Comparison of ENCODE assay signal across 8 mouse cellular contexts in the genomic region with DNA sequence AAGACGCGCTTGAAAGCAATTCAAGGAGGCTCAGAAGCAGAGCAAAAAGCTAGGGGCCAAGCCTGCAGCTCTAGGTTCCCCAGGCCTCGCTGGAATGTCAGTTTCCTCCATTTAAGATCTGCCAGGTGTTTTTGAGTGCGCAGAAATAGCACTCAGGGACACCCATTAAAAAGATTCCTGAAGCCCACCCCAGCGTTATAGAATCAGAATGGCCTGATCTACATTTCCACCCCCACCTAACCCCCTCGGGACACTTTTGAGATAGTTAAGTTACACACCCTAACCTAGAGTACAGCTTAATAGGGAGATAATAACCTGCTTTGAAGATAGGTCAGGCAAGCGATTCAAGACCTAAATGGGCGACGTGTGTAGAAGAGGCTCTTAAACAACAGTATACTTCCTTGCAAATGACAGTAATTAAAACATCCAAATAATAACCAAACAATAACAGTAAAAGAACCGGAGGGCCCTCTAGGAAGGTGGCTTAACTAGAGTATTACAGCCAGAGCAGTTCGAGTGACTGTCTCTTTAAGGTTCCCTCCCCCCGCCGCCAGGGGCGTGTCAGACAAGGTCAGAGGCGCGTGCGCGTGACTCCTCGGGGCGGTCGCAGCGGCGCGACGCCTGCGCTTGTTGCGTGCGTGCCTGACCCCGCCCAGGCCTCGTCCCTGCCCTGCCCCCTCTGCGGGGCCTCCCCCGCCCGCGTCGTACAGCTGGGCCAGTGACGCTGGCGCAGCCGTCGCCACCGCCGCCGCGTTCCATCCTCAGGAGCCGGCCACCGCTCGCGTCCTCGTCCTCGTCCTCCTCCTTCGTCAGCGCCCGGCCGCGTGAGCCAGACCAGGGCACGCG. TPM values are rescaled to one million over a fixed set of nuclear protein-coding genes. Genes with fewer than 3 reads are reported as not detected.
A peak's percentile ranks its signal among the peaks of the same experiment; 100 is the strongest.
DNase-seq lines count a peak whose midpoint lies in the region; ATAC-seq lines count a peak whose summit lies in the region.

A gene (plus strand): TSS at position 662 of the 846 bp plus-strand sequence.

- peak; percentile 99 for DNase-seq in Muller cell, postnatal 12 days (ENCODE audit: inconsistent ontology term)
- peak; percentile 98 for DNase-seq in cerebellum, adult 9-11 months
- peak; percentile 98 to 99 for DNase-seq in frontal cortex, postnatal 10 days (ENCODE audit: low spot score in 2 of 2)
- DNase-seq in layer of hippocampus, postnatal 14 days (ENCODE audit: low spot score in 2 of 2): peak; percentile 98 to 99
- peak; percentile 99 for DNase-seq in lung, postnatal 14 days
- peak; percentile 93 for DNase-seq in retina, adult 2 months (ENCODE audit: low read depth, low spot score)
- DNase-seq in thymus, postnatal 36 days: peak; percentile 99

- peaks cover 5% of the 10 kb centered on the region; the same call in 1 of the 2 replicates for H3K27me3 ChIP-seq in hindbrain, embryonic 12.5 days

- no peaks in the 10 kb centered on the region for H3K9me3 ChIP-seq in hindbrain, embryonic 12.5 days (replicated peaks)

- peak within 1 kb of the TSS; percentile 89 for H3K9ac ChIP-seq in hindbrain, embryonic 12.5 days

- peak; percentile 98 for ATAC-seq in hindbrain, embryonic 12.5 days (ENCODE audit: low FRiP score)

- H3K36me3 ChIP-seq in hindbrain, embryonic 12.5 days: no peaks in the 10 kb centered on the region

- peak within 1 kb of the TSS; percentile 97 for H3K27ac ChIP-seq in hindbrain, embryonic 12.5 days

- H3K4me2 ChIP-seq in hindbrain, embryonic 12.5 days (replicated peaks): peak within 1 kb of the TSS; percentile 86

- 4% methylated on average over 48 of the region's 56 CpGs for WGBS in hindbrain, embryonic 12.5 days

- H3K4me3 ChIP-seq in hindbrain, embryonic 12.5 days: peak within 1 kb of the TSS; percentile 80

- peaks cover 25% of the 10 kb centered on the region for H3K4me1 ChIP-seq in hindbrain, embryonic 12.5 days

RNA-seq across cellular contexts. Expression of the gene that starts here (rescaled TPM):
- polyA plus RNA-seq in hindbrain, embryonic 12.5 days (2016; fragmentation: Nextera tagmentation; extraction: Ambion mirVana): 18.8 and 19.3 TPM in 2 replicates
- 10 to 100 TPM; 54.3 TPM for total RNA-seq in layer of hippocampus, postnatal 14 days (2021)

Comparison
In these comparisons a context has a peak if more than half of its experiments do, and no peak if none do; other contexts are left out.
1. Peak in every context shown above with its lines: DNase-seq, ATAC-seq, H3K4me3 ChIP-seq and H3K27ac ChIP-seq.